Mouse (Mus musculus): ENCODE measurements at regions not wholly inside any gene's neighbourhood (a gene's known extent, or its start where the extent isn't known, plus 50 kb on each side); places are given as distances from the start of the nearest gene placed in this dataset.

GRCm38 (mm10) chr5:13066942-13067341, 58.3 kb upstream of the Sema3a start:
- Histone ChIP-seq H3K27ac (ENCODE audit: insufficient read depth, low read length) (no peak overlapping the region), H3K4me3 (ENCODE audit: insufficient read depth, low read length) (no peak overlapping the region), H3K4me1 (ENCODE audit: control insufficient read depth, insufficient read depth, low read length) (no peaks in the 10 kb centered on the region)
- TF ChIP-seq POLR2A (IDR thresholded peaks at IDR 0.05; ENCODE audit: low read depth, low read length) (no peak), CTCF (IDR thresholded peaks at IDR 0.05; ENCODE audit: borderline replicate concordance, insufficient read depth, low read length) (no peak)

All from embryonic fibroblast, embryonic 13.5 days (primary cell).